Mouse (Mus musculus) left cerebral cortex, adult 8-10 months (tissue): Measurements from ENCODE around the gene Kirrel3. TPM values are rescaled to one million over a fixed set of nuclear protein-coding genes. Genes with fewer than 3 reads are reported as not detected.
A peak's percentile ranks its signal among the peaks of the same experiment; 100 is the strongest.

Source experiments
- DNase-seq, 2 experiments: peaks; one replicate each; pipeline ENCODE4 v3.0.0; 2022; ENCODE audit warnings: low spot score in 2 of 2
- total RNA-seq, 4 experiments: library from RNA; stranded (reverse); gene quantifications; 2 replicates each; pipeline ENCODE4 v1.2.4; 2022

Kirrel3 gene
- total RNA-seq, 4 experiments from 2014 or later: 52.5 to 62.2 (median 53.9) TPM

GRCm38 (mm10) chr9:34809993-34810513, 324.4 kb downstream of the Kirrel3 start:
- no peak for DNase-seq

GRCm38 (mm10) chr9:34818325-34818976, 332.8 kb downstream of the Kirrel3 start:
- no peak for DNase-seq

DNA sequence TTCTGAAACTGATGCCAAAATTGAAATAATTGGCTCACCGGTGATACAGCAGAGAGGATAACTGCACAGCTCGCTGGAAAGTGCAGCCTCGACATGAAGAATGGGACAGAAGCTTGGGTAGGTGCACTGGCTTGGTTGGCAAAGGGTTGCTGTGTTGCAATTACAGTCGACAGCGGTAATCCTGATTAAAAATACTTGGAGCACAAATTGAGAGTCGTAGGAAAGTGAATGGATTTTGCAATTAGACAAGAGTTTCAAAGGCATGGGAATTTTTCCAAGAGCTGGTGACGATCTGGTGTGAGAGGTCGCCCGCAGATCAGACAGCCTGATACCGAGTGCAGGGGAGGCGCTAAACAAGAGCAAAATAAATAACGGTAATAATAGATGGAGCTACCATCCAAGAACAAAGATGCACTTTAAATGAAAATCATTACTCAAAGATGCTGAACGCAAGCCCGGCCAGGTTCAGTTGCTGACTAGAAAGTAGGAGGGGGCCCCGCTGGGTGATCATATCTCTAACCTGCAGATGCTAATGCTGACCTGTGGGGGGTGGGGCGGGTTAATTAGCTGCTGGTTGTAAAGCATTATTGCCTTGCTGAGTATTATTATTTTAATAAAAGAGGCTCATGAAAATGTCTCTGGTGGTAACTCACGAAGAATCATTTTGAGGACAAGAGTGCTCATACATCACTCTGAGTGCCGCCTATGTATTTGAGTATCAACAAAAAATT, 338.8 kb downstream of the Kirrel3 start:
- no peak for DNase-seq

GRCm38 (mm10) chr9:34825089-34825400, 339.4 kb downstream of the Kirrel3 start:
- no peak for DNase-seq

DNA sequence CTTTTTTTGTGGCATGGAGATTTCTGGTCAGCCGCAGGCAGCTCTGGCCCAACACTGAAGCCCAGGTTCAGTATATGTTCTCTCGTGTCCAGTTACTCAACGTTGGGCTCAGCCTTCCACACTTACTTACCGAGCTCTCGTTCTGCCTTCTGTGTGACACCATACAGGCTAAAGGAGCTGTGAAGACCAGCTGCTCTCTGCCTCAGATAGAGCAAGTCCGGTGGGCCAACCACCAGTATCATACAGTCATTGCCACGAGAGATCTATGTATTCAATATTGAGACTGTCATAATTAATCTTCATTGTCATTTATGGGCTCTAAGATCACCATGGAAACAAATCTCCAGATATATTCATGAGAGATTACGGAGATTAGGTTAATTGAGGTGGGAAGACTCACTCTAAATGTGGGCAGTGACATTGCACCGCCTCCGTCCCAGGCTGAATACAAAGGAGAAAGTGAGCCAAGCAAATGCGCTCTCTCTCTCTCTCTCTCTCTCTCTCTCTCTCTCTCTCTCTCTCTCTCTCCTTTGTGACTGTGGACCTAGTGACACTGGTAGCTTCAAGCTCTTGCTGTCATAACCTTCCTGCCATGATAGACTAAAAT, 339.8 kb downstream of the Kirrel3 start:
- DNase-seq: no peak

DNA sequence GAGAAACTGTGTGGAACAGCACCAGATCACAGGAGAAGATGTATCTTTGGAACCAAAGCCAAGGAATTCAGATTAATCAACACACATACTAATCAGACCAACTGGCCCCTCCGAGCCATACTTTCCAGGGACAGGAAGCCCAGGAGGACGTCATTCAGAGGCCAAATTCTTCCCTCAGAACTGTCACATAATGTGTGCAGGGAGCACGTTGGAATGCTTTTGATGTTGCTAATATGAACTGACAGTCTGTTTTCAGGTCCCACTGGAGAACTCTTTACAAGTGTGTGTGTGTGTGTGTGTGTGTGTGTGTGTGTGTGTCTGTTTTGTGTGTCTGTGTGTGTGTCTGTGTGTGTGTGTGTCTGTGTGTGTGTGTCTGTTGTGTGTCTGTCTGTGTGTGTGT, 345.0 kb downstream of the Kirrel3 start:
- no peak for DNase-seq

DNA sequence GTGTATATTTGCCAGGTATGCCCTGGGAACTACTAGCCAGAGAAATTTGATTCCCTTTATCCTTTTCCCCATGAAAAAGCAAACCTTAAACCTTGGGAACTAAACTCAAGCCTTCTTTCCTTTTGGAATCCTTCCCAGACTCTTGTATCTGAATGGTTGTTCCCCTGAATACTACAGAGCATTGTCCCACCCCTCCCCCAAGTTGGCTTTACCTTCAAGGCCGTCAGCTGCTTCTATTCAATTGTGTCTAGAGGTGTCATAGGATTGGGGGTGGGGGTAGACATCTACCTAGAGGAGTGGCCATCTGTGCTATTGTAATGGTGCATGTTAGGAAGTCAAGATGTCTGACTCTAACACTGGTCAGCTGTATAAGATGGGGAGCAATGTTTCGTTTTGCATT, 351.1 kb downstream of the Kirrel3 start:
- no peak for DNase-seq

DNA sequence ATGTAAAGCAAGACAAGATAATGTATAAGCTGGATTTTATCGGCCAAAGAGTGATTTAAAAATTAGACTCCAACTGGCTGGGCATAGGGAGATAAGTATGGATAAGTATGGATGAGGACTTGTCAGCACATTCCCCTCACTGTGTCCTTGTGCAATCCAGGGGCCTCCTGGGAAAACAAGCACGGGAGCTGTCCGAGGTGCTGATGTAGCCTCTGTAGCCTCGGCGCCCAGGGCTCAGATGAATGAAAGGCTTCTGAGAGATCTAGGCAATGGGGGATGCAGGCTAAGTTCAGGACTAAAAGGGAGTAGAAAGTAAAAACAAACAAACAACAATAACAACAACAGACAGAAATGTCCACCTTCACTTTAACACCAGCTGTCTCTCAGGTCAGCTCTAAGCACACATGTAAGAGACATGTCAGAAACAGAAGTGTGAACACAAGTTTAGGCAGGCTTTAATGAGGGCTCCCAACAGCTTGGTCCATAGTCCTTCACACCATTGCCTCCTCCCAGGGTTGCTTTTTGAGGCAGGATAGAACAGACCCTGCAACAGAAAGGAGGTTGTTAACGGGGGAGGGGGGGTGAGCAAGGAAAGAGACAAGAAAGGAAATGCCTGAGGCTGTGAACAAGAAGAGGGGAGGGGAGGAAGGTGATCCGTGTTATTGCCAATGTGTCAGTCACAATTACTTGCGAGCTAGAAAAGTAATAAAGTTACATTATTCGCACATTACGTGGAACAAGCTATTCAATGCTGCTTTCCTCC, 352.2 kb downstream of the Kirrel3 start:
- DNase-seq: no peak

GRCm38 (mm10) chr9:34843275-34843965, 357.7 kb downstream of the Kirrel3 start:
- no peak for DNase-seq

DNA sequence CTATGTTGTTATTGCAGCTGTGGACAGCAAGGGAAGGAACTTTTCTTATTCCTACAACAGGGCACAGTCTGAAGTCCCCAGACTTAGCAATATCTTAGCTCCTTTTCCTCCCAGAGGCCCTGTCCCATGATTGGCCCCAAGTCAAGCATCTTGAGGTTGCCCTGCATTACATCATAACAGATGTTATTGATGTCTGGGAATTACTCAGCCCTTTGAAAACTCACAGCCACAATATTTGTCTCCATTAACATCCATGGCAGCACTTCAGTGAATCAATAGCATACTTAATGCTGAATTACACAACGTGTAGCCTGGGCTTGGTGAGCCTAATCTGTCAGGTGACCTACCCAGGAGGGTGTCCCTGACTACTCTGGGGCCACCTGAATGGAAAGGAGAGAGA, 360.7 kb downstream of the Kirrel3 start:
- no peak for DNase-seq

- DNase-seq: no peak
These were observed 362.0 kb downstream of the Kirrel3 start for GRCm38 (mm10) chr9:34847664-34848063.

- no peak for DNase-seq
These were observed 365.4 kb downstream of the Kirrel3 start for GRCm38 (mm10) chr9:34851136-34851535.

DNA sequence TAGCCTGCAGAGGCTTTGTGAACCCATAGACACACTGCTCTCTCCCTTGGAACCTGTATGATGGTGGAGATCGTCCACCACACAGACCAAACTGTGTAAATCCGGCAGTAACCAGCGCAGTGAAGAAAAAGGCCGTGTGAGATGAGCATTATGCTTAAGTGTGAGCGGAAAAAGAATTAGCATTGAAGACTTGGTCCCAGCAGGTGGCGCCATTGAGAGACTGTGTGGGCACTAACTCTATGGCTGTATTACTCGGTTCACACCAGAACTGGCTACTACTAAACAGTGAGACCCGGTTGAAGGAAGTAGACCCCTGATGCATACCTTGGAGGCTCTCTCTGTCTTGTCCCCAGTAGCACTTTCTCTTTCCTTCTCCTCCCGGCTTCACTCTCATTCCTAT, 371.9 kb downstream of the Kirrel3 start:
- DNase-seq: no peak

DNA sequence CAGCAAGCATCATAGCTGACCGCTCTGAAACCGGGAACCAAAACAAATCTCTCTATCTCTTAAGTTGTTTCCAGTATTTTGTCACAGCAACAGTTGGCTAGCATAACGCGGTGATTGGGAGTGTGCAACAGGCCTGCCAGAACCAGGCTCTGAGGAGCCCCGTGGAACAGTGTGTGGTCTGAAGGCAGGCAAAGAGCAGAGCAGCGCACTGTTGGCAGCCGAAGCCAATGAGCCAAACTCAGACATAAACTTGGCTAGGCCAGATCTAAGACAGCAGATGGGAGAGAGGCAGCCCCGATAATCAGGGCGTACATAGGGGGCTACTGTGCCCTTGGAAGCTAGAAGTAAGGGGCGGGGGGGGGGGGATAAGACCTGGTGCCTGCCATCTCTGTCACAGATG, 372.4 kb downstream of the Kirrel3 start:
- DNase-seq: no peak

DNA sequence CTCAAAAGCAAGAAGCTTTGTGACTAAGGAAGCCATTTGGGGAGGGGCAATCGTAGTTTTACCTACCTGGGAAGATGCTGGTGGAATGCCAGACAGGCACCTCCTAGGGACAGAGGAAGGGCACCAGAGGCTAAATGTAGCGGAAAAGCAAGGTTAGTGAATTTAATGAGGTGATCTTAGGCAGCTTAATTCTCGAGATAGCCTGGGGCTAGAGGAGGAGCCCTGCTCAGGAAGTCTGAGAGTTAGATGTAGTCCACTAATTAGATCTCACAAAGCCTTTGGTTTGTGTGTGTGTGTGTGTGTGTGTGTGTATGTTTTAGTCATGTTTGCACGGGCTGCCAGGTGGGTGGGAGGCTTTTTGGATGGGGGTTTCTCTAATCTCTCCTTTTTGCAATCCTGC, 375.2 kb downstream of the Kirrel3 start:
- DNase-seq: no peak

GRCm38 (mm10) chr9:34861775-34862174, 376.1 kb downstream of the Kirrel3 start:
- DNase-seq: peak in 1 of 2 experiments; percentile 21

GRCm38 (mm10) chr9:34865606-34866005, 379.9 kb downstream of the Kirrel3 start:
- DNase-seq: no peak

- DNase-seq: no peak
These were observed 385.7 kb downstream of the Kirrel3 start for GRCm38 (mm10) chr9:34871316-34871966.

- no peak for DNase-seq
These were observed 389.5 kb downstream of the Kirrel3 start for GRCm38 (mm10) chr9:34875238-34875637.

DNA sequence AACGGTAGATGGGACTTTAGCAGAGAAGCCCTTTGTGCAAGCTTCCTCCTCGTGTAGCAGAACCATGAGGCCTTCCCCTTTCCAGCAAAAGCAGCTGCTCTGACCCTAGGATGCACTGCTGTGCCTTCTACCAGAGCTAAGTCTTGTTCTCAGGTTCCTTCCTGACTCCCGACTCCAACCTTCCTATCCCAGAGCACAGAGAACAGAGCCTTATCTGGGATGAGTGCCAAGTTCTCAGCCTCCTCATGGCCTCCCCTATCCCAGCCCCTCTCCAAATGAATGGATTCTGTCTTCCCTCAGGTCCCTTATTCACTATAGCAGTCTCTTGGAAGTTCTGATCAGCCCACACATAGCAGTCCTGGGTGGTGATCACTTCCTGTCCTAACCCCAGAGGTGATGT, 391.5 kb downstream of the Kirrel3 start:
- DNase-seq: no peak

- no peak for DNase-seq
These were observed 392.1 kb downstream of the Kirrel3 start for GRCm38 (mm10) chr9:34877799-34878198.
